ENCODE assay signal across 20 mouse cellular contexts in the genomic region with DNA sequence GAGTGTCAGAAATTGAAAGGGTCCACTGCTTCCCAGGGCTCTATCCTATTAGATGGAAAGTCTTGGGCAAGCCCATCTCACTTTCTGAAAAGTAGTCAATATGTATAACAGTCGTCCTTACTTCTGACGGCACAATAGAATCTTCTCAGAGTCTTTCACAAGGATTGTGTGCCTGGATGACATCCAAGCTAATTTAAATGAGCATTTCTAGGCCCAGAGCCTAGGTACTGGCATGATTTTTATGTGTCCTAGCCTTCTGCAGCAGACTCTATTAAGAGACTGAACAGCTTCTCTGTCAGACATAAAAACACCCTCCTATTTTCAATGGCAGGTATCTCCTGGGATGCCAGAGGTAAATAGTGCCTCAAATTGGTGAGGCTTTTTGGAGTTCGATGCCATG.
"Had no signal": no experiment of that assay in that cellular context is flagged by ENCODE, and none has a peak within 500 bp of the region (broad histone marks: within the 10 kb centered on the region; RNA-seq: fewer than 3 reads in every experiment).

No protein-coding gene starts in this region.

- H3K4me3 ChIP-seq: limb, embryonic 12.5 days; limb, embryonic 15.5 days; neural tube, embryonic 12.5 days; neural tube, embryonic 15.5 days; stomach, embryonic 15.5 days had no signal

- H3K27ac ChIP-seq: limb, embryonic 12.5 days; limb, embryonic 15.5 days; liver, embryonic 14.5 days; macrophage; neural tube, embryonic 12.5 days; neural tube, embryonic 15.5 days; stomach, embryonic 15.5 days had no signal

- DNase-seq: kidney, adult 18-20 months; kidney, adult 9 months; kidney, postnatal 14 days; kidney, postnatal 4 days; left cerebral cortex, postnatal 4 days; liver, postnatal 0 days; lung, embryonic 14.5 days; right cerebral cortex, adult 18-20 months; right cerebral cortex, postnatal 25 days; spleen, adult 18-20 months; thymus, postnatal 25 days had no signal

- H3K4me1 ChIP-seq: limb, embryonic 12.5 days; limb, embryonic 15.5 days; neural tube, embryonic 12.5 days; neural tube, embryonic 15.5 days; stomach, embryonic 15.5 days had no signal

- H3K27me3 ChIP-seq: limb, embryonic 12.5 days; limb, embryonic 15.5 days; neural tube, embryonic 15.5 days; stomach, embryonic 15.5 days had no signal

- H3K9ac ChIP-seq: limb, embryonic 12.5 days; limb, embryonic 15.5 days; liver, embryonic 14.5 days; liver, postnatal 0 days; lung, embryonic 14.5 days; neural tube, embryonic 12.5 days; neural tube, embryonic 15.5 days; stomach, embryonic 15.5 days had no signal

- H3K36me3 ChIP-seq: limb, embryonic 12.5 days; limb, embryonic 15.5 days; neural tube, embryonic 12.5 days; neural tube, embryonic 15.5 days; stomach, embryonic 15.5 days had no signal

- H3K4me2 ChIP-seq: limb, embryonic 12.5 days; limb, embryonic 15.5 days; liver, embryonic 11.5 days; lung, embryonic 14.5 days; neural tube, embryonic 12.5 days; neural tube, embryonic 15.5 days; stomach, embryonic 15.5 days had no signal

- ATAC-seq: liver, postnatal 0 days; lung, postnatal 0 days had no signal

- H3K9me3 ChIP-seq: limb, embryonic 12.5 days; limb, embryonic 15.5 days; neural tube, embryonic 12.5 days; neural tube, embryonic 15.5 days; stomach, embryonic 15.5 days had no signal
